Mouse (Mus musculus): ENCODE results near the gene Sema4c.

The Sema4c gene

GRCm38 (mm10) chr1:36501261-36501660 is 56.9 kb downstream of the Sema4c start:
- peak; percentile 51 to 80 for DNase-seq (ENCODE audit: low spot score in 2 of 2)

Measured in thymus, postnatal 10 days (tissue).